Mouse (Mus musculus) ovary, postnatal 10 days (tissue): ENCODE measurements at regions not wholly inside any gene's neighbourhood (a gene's known extent, or its start where the extent isn't known, plus 50 kb on each side); places are given as distances from the start of the nearest gene placed in this dataset.

Experiments used
- DNase-seq: peaks from one replicate; pipeline ENCODE4 v3.0.0; 2022; ENCODE audit warnings: low spot score

GRCm38 (mm10) chr4:105460689-105461005 is 303.5 kb downstream of the Plpp3 start:
- no peak for DNase-seq

- DNase-seq: no peak
These were observed 310.7 kb downstream of the Plpp3 start for GRCm38 (mm10) chr4:105467811-105468210.

DNA sequence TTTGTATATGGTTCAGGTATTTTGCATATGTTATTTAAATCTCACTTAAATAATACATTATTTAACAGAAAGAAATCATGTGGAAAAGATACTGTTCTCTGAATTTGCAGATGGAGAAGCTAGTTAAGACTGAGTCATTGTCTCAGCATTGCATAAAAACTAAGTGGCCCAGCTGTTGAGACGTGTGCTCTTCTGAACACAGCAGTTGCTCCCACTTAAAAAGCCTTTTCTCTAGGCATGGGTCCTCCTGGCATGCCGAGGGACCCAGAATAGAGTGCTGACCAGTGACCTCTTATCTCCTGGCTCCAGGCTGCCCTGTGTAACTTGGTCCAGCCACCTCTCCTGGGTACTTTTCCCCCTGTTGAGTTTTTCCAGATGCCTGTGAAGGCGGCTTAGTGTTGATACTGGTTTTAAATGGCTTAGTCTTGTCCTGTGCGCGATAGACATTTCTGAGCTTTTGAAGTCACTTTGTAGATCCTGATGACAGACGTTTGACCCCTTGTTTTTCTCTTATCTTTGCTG is 312.2 kb downstream of the Plpp3 start:
- no peak for DNase-seq

- no peak for DNase-seq
These were observed 314.7 kb upstream of the Gm12728 start for GRCm38 (mm10) chr4:105474765-105475560.

DNA sequence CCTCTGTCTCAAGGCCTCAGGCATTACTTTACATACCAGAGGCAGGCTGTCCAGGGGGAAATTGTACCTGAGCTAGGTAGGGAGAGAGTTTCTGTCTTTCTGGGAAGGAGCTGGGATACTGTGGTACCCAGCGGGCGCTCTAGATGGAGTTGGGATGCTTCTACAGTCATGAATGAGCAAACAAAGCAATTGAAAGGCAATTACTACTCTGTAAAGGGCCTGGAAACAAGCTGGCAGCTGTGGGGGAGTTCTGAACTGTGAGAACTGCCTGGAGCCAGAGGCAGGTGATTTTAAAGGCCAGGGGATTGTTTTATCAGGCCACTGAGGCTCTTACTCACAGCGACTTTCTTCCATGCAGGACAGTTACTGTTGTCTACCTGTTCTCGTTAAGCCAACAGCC is 313.3 kb upstream of the Gm12728 start:
- DNase-seq: no peak

GRCm38 (mm10) chr4:105486376-105486775 is 303.3 kb upstream of the Gm12728 start:
- DNase-seq: no peak

DNA sequence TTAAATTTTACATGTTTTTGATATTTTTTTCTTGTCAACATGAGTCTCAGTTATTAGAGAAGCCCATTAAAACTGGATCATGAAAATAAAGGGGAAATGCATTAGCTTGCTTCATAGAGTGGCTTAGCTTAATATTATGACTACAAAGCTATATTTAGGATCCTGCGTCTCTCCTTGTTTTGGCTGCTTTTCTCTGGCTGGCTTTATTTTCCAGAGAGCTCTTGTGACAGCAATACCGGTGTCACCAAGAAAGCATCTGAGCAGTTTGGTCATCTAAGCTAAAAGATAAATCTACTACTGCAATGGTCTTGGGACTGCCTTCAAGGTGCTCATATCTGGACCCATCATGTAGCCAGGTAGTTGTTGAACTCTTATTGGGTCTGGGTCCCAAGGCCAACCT is 293.5 kb upstream of the Gm12728 start:
- DNase-seq: no peak

DNA sequence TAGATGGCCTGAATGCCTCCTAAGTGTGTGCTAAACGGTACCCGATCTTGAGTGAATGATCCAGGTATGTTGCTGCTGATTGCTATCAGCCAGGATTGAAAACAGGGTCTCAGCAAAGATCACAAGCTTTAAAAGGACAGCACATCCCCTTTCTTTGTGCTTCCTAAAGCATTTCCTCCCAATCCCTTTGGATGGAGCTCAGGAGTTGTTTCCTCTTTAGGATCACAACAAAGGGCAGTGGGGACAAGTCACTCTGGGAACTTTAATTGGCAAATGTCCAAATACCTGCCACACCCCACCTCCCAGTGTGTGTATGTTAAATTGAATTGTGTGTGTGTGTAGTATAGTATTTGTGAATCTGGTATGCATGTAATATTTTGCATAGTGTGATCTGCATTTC is 283.5 kb upstream of the Gm12728 start:
- DNase-seq: no peak

GRCm38 (mm10) chr4:105507221-105507620 is 282.4 kb upstream of the Gm12728 start:
- DNase-seq: no peak

- no peak for DNase-seq
These were observed 280.6 kb upstream of the Gm12728 start for GRCm38 (mm10) chr4:105509091-105509490.

DNA sequence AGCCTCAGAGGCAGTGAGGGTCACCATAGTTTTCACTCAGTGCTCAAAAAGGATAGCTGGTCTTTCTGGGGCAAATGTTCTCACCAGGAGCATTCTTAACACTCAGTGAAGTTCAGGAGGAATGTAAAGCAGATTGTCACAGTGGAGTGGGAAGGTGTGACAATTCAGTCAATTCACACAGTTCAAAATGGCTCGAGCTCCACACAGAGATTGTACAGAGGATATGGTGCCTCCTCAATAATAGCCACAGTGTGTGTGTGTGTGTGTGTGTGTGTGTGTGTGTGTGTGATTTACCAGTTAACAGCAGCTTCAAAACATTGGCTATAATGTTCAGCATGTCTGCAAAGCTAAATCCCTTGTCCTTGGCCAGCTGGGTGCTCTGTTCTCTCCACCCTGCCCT is 279.3 kb upstream of the Gm12728 start:
- no peak for DNase-seq

DNA sequence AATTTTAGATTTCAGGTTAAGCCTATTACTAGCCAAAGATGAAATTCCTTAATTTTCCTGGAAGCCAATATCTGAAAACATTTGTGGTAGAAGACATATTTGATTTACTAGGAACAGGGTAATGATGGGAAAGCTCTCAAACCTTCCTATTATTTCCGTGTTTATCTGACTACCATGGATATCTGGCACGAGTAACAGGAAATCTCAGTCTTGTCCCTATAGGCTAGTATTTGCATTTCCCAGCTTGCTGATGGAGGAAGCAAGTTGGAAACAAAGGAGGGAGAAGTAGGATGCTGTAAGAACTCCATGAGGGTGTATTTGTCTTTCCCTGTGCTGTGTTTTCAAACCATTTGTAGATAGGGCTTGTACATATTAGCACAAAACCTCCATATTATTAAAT is 264.5 kb upstream of the Gm12728 start:
- no peak for DNase-seq

GRCm38 (mm10) chr4:105526755-105527154 is 262.9 kb upstream of the Gm12728 start:
- DNase-seq: no peak

GRCm38 (mm10) chr4:105527316-105527715 is 262.4 kb upstream of the Gm12728 start:
- no peak for DNase-seq

DNA sequence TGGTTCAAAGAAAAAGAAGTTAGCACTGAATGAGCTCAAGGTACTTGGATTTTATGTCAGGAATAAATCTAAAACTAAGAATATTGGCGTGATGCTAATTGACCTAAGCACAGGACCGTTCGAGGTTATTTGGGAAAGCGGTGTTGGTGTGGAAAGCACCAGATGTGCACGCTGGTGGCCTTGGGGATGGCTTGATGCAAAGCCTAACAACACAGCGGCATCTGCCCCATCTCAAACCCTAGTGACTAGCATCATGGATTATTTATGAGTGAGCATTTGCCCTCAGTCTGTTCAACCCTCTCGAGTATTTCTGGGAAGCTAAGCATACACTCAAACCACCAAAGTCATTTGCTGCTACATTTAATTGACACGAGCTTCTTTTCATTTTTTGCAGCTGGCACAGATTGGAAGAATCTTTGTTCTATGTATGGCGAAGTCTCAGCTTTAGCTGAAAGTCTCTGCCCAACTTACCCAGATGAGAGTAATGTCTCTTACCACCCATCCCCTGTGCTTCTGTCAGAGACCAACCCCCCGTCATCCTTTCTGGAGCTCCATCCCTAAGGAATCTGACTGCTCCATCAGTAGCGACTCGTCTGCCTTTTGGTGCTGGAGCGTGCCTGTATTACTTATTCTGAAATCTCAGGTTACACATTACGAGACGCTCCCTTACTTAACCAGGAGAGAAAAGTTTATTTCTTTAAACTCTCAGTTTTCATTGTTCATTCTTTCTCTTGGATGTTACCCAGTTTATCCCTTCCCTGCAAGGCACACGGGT is 257.8 kb upstream of the Gm12728 start:
- no peak for DNase-seq

DNA sequence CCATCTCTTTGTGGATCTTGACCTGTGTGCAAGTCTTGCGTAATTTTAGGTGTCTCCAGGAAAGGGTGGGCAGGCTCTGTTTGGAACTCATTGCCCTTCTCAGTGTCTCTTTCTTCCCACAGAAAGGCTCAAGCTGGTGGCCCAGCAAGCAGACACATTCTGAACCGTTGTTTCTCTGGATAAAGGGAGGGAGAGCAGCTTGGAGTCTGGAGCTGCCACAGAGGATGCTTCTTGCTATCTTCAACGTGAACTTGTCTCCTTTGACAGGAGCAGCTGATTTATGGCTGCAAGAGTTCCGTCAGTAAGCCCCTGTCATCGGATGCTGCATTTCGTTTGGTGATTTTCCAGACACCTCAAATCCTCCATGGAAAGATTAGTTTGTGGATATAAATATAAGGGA is 254.2 kb upstream of the Gm12728 start:
- DNase-seq: no peak

DNA sequence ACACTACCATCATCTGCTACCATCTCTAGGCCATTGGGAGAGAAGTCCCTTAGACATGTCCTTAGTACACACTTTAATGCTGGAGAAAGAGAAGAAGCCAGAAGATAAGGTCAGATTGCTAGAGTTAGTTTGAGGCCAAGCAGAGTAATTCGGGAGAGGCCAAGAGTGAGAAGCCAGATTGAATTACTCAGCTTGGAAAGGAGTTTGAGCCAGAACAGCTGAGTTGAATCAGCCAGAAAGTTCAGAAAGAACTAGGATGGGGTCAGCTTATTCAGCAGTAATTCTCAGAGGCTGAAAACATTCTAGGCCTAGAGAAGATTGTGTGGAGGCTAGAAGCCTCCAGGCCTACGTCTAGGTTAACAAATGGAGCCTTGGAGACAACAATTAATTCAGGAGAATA is 244.2 kb upstream of the Gm12728 start:
- DNase-seq: no peak

DNA sequence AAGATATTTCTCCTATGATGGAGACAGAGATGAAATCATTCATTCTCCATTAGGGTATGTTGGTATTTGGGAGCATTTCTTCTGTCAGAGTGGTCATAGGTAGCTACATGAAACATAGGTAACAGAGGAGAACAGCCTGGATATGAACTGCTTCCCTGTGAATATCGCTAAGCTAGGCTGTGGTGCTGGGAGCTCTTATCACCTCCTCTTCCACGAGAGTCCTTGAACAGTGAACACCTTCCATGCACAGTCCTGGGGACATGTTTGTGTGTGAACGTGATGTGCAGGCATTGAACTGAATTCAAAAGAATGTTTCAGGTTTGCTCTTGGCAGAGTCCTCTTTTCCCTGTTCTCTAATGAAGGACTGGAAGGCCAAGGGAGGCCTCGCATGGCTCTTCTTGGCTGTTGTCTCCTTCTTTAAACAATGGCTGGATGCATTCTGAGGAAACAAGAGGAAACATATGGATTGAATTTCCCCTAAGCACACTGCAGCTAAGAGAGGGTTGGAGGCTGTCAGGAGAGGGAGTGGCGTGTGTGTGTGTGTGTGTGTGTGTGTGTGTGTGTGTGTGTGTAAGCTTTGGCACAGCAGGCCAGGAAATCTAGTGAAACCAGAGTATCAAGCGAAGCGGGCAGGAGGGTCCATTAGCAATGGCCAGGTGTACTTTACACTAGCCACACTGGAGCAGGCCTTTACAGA is 239.8 kb upstream of the Gm12728 start:
- no peak for DNase-seq

GRCm38 (mm10) chr4:105551966-105552685 is 237.5 kb upstream of the Gm12728 start:
- no peak for DNase-seq

DNA sequence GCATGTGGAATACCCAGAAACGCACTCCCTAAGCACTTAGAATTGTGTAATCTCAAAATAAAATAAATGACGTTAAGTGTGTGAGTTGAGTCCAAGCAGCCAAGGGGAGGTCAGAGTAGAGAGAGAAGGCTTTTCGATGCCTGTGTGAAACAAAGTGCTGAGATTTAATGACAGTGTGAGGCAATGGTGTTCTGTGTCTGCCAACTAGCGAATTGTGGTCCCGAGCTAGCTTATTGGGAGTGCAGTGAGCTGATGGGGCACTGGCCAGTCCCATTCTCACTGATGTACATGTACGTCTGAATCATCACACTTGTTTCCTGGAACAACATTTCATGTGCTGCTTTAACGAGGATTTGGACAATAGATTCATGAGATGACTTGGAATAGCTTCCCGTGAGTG is 234.7 kb upstream of the Gm12728 start:
- DNase-seq: no peak

- DNase-seq: no peak
These were observed 233.7 kb upstream of the Gm12728 start for GRCm38 (mm10) chr4:105555941-105556340.

DNA sequence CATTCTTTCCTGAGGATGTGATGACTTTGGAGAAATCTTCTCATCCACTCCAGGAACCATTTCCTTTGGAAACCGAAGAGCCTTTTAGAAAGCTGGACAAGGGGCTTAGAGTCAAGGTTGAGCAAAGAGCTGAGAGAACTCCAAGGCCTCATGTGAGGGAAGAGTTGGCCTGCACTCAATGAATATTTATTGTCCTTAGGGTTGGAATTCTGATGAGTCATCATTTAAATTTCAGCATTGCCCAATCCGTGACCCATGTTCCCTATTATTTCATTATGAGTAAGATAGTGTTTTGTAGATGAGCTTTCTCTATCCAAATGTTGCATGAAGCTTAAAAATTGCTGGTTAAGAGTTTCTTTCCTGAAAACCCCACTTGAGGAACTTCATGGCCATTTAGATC is 232.3 kb upstream of the Gm12728 start:
- no peak for DNase-seq
